Mouse (Mus musculus) testis, adult 2 months (tissue): ENCODE results near the gene Hltf. TPM values are rescaled to one million over a fixed set of nuclear protein-coding genes. Genes with fewer than 3 reads are reported as not detected.

ENCODE experiments used
- H3K27ac ChIP-seq: fragments of 200-500 bp; 2 replicates; pipeline ENCODE4 v1.5.1; 2012; ENCODE audit warnings: low read depth, low read length; ENCODE audit not compliant: control insufficient read depth, insufficient read depth
- H3K27me3 ChIP-seq: fragments of 200-500 bp; 2 replicates; pipeline ENCODE4 v1.6.1; 2012; ENCODE audit warnings: mild to moderate bottlenecking, low read length, moderate library complexity; ENCODE audit not compliant: control insufficient read depth, insufficient read depth
- H3K36me3 ChIP-seq: fragments of 200-500 bp; 2 replicates; pipeline ENCODE4 v1.6.1; 2012; ENCODE audit warnings: mild to moderate bottlenecking, low read length; ENCODE audit not compliant: control insufficient read depth, insufficient read depth
- H3K4me1 ChIP-seq: fragments of 200-500 bp; 2 replicates; pipeline ENCODE4 v1.6.1; 2012; ENCODE audit warnings: low read length; ENCODE audit not compliant: control insufficient read depth, insufficient read depth
- H3K4me3 ChIP-seq: fragments of 200-500 bp; 2 replicates; pipeline ENCODE4 v1.5.1; 2012; ENCODE audit warnings: low read depth, mild to moderate bottlenecking, low read length, moderate library complexity, mixed read lengths; ENCODE audit not compliant: control insufficient read depth
- CTCF ChIP-seq: fragments of 200-500 bp; IDR thresholded peaks from 2 replicates; pipeline ENCODE4 v1.5.1; 2012; ENCODE audit warnings: low read depth, mild to moderate bottlenecking, inconsistent platforms, low read length, moderate library complexity; ENCODE audit not compliant: control insufficient read depth, insufficient read depth, insufficient replicate concordance
- POLR2A ChIP-seq: fragments of 200-500 bp; IDR thresholded peaks from 2 replicates; pipeline ENCODE4 v1.6.1; 2012; ENCODE audit warnings: low read depth, mild to moderate bottlenecking, inconsistent platforms, low read length, moderate library complexity; ENCODE audit not compliant: control insufficient read depth
- polyA plus RNA-seq: library from polyadenylated mRNA; depleted of rRNA; stranded (reverse); fragments of >200 nt; gene quantifications from 2 replicates; pipeline ENCODE4 v1.2.3, GENCODE M21; 2012

The Hltf gene
- polyA plus RNA-seq, 1 experiment = 1.8 TPM

- Histone ChIP-seq H3K4me3 (no peak overlapping the region), H3K27ac (no peak overlapping the region), H3K27me3 (no peaks in the 10 kb centered on the region), H3K36me3 (no peaks in the 10 kb centered on the region), H3K4me1 (no peaks in the 10 kb centered on the region)
- TF ChIP-seq POLR2A = no peak
- TF ChIP-seq CTCF = no peak
Measured at GRCm38 (mm10) chr3:20130456-20131349, 73.1 kb downstream of the Hltf start.

GRCm38 (mm10) chr3:20131350-20131720 lies 73.7 kb downstream of the Hltf start:
- no peaks in the 10 kb centered on the region for H3K27me3 ChIP-seq
- no peak overlapping the region for H3K4me3 ChIP-seq
- no peaks in the 10 kb centered on the region for H3K4me1 ChIP-seq
- no peaks in the 10 kb centered on the region for H3K36me3 ChIP-seq
- TF ChIP-seq POLR2A (no peak), CTCF (no peak)
- no peak overlapping the region for H3K27ac ChIP-seq

DNA sequence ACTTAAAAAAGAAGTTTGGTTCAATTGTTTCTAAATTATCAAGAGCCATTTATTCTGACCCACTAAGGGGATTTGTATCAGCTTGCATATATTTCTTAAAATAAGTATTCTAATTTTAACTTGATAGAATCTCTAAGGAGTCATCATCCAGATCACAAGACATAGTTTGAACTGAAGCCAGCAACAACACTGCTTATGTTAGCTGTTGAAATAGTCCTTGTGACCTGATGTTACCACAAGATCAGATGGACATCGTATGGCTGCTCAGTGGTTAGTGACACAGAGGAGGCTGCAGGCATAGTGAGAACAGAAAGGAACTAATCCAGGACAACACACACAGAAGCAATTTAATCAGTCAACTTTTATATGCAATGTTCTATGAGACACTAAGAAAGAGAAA lies 75.1 kb downstream of the Hltf start:
- H3K4me3 ChIP-seq = no peak overlapping the region
- no peaks in the 10 kb centered on the region for H3K36me3 ChIP-seq
- no peaks in the 10 kb centered on the region for H3K4me1 ChIP-seq
- no peaks in the 10 kb centered on the region for H3K27me3 ChIP-seq
- H3K27ac ChIP-seq = no peak overlapping the region
- TF ChIP-seq POLR2A (no peak), CTCF (no peak)

- Histone ChIP-seq H3K4me1 (no peaks in the 10 kb centered on the region), H3K27ac (no peak overlapping the region), H3K27me3 (no peaks in the 10 kb centered on the region), H3K36me3 (no peaks in the 10 kb centered on the region), H3K4me3 (no peak overlapping the region)
- TF ChIP-seq POLR2A (no peak), CTCF (no peak)
Measured at GRCm38 (mm10) chr3:20133745-20134144, 76.1 kb downstream of the Hltf start.

GRCm38 (mm10) chr3:20134545-20134944 lies 76.9 kb downstream of the Hltf start:
- no peaks in the 10 kb centered on the region for H3K27me3 ChIP-seq
- TF ChIP-seq POLR2A = no peak
- no peak for TF ChIP-seq CTCF
- H3K4me1 ChIP-seq = no peaks in the 10 kb centered on the region
- no peak overlapping the region for H3K27ac ChIP-seq
- H3K4me3 ChIP-seq = no peak overlapping the region
- no peaks in the 10 kb centered on the region for H3K36me3 ChIP-seq

DNA sequence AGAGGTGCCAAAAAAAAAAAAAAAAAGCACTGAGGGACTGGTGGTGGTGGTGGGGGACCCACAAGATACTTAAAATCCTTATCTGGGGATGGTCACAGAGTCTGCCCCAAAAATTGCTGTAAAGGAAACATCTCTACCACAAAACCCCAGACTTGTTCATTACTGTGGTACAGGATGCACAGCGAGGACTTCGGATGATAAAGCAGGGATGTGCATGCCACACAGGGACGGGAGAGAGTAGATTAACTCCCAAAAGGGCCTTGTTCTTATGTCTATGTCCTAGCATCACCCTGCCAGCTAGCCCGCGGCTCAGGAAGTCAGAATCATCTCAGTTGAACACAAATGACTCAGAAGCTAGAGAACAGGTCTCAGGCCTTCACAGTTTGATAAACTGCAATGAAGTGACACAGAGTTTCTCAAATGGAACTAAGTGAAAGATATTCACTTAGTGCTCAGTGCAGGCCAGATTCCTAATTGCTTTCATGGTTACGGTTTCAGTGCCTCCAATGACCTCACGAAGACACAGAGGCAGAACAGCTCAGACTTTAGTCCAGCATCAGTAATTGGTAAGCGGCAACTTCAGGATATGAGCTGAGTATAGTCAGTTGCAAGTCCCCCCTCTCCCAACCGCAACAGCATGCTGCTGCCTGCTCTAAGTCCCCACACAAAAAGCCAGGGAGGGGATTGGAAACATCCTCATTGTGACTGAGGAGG lies 79.4 kb downstream of the Hltf start:
- no peak overlapping the region for H3K27ac ChIP-seq
- no peaks in the 10 kb centered on the region for H3K27me3 ChIP-seq
- H3K4me1 ChIP-seq = no peaks in the 10 kb centered on the region
- no peaks in the 10 kb centered on the region for H3K36me3 ChIP-seq
- no peak overlapping the region for H3K4me3 ChIP-seq
- TF ChIP-seq CTCF (no peak), POLR2A (no peak)

- H3K4me1 ChIP-seq = no peaks in the 10 kb centered on the region
- no peaks in the 10 kb centered on the region for H3K36me3 ChIP-seq
- no peak overlapping the region for H3K27ac ChIP-seq
- TF ChIP-seq POLR2A (no peak), CTCF (no peak)
- H3K4me3 ChIP-seq = no peak overlapping the region
- H3K27me3 ChIP-seq = no peaks in the 10 kb centered on the region
Measured at GRCm38 (mm10) chr3:20141240-20141639, 83.6 kb downstream of the Hltf start.

DNA sequence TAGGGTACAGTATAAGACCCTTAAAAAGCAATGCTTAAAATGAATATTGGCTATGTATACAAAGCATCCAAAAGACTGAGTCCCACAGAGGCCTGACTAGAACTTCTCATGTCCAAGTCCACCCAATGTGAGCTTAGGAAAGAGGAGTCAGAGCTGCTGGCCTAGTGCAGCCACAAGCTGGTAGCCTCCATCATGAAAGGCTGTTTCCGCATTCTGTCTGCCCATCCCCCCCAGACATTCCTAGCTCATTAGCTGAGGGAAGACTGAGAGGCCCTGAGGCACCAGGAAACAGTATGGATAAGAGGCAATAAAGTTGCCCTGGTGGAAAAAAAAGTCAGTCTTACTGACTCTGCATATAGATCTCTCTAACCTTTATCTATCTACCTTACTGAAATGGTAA lies 84.1 kb downstream of the Hltf start:
- Histone ChIP-seq H3K36me3 (no peaks in the 10 kb centered on the region), H3K4me3 (no peak overlapping the region), H3K4me1 (no peaks in the 10 kb centered on the region), H3K27ac (no peak overlapping the region), H3K27me3 (no peaks in the 10 kb centered on the region)
- no peak for TF ChIP-seq CTCF
- no peak for TF ChIP-seq POLR2A
